In genomic region chr17:50060220-50060619, GRCm38 (mm10) we compare ENCODE assay signal across 25 mouse cellular contexts.
DNase-seq lines count a peak whose midpoint lies in the region; ATAC-seq lines count a peak whose summit lies in the region.
"Had no signal": no experiment of that assay in that cellular context is flagged by ENCODE, and none has a peak within 500 bp of the region (broad histone marks: within the 10 kb centered on the region; RNA-seq: fewer than 3 reads in every experiment).

No protein-coding gene starts in this region.

- H3K4me1 ChIP-seq in heart, embryonic 14.5 days (ENCODE audit: control insufficient read depth in 2 of 2, insufficient read depth in 2 of 2, low read length in 2 of 2): peaks cover 20 to 26% of the 10 kb centered on the region in 2 experiments
- no peaks in the 10 kb centered on the region for H3K4me1 ChIP-seq in limb, embryonic 13.5 days
- no peaks in the 10 kb centered on the region for H3K4me1 ChIP-seq in limb, embryonic 10.5 days
- H3K4me1 ChIP-seq: stomach, embryonic 15.5 days had no signal

- H3K9me3 ChIP-seq in heart, embryonic 14.5 days (ENCODE audit: control insufficient read depth, low read length): no peaks in the 10 kb centered on the region
- no peaks in the 10 kb centered on the region for H3K9me3 ChIP-seq in limb, embryonic 13.5 days
- no peaks in the 10 kb centered on the region for H3K9me3 ChIP-seq in limb, embryonic 10.5 days (replicated peaks)
- H3K9me3 ChIP-seq: neural tube, embryonic 15.5 days; stomach, embryonic 15.5 days had no signal

- no peaks in the 10 kb centered on the region for H3K27me3 ChIP-seq in heart, embryonic 14.5 days (ENCODE audit: control insufficient read depth, insufficient read depth, low read length)
- H3K27me3 ChIP-seq in limb, embryonic 13.5 days: no peaks in the 10 kb centered on the region
- H3K27me3 ChIP-seq in limb, embryonic 10.5 days (ENCODE audit: low read depth, poor library complexity, severe bottlenecking): no peaks in the 10 kb centered on the region
- H3K27me3 ChIP-seq: neural tube, embryonic 15.5 days; Patski; stomach, embryonic 15.5 days had no signal

- H3K36me3 ChIP-seq in heart, embryonic 14.5 days (ENCODE audit: control insufficient read depth, insufficient read depth, low read length): no peaks in the 10 kb centered on the region; the same call in 1 of the 2 replicates
- no peaks in the 10 kb centered on the region for H3K36me3 ChIP-seq in limb, embryonic 13.5 days
- no peaks in the 10 kb centered on the region for H3K36me3 ChIP-seq in limb, embryonic 10.5 days
- H3K36me3 ChIP-seq: neural tube, embryonic 15.5 days; stomach, embryonic 15.5 days had no signal

- DNase-seq in heart, adult 11 months: peak; percentile 95
- DNase-seq in heart, adult 8-10 months (ENCODE audit: low spot score): no peak
- no peak for DNase-seq in heart, postnatal 36 days
- DNase-seq in limb, embryonic 10.5 days (ENCODE audit: low spot score): no peak
- peak; percentile 63 to 74 for DNase-seq in heart, postnatal 10 days
- no peak for DNase-seq in spleen, postnatal 10 days (ENCODE audit: low spot score in 2 of 2)
- DNase-seq: adrenal gland, postnatal 10 days; cerebellum, adult 8-10 months; cerebellum, postnatal 25 days; gastrocnemius, postnatal 36 days; kidney, adult 9 months; layer of hippocampus, adult 9-11 months; midbrain, embryonic 14.5 days; retina, postnatal 1 day; right cerebral cortex, postnatal 14 days; thymus, postnatal 14 days had no signal

- peak overlapping the region; percentile 50 to 68; a peak in 2 of 4 replicates for H3K27ac ChIP-seq in heart, embryonic 14.5 days (replicated peaks in 1 of 2; ENCODE audit: control insufficient read depth in 1 of 2, insufficient read depth in 1 of 2, low read depth in 2 of 2, low read length in 2 of 2)
- H3K27ac ChIP-seq in limb, embryonic 13.5 days: no peak overlapping the region
- H3K27ac ChIP-seq in limb, embryonic 10.5 days: no peak overlapping the region
- H3K27ac ChIP-seq: hindbrain, embryonic 14.5 days; neural tube, embryonic 15.5 days; stomach, embryonic 15.5 days had no signal

- no peak overlapping the region for H3K4me2 ChIP-seq in heart, embryonic 14.5 days (ENCODE audit: low read length)
- H3K4me2 ChIP-seq in limb, embryonic 13.5 days (replicated peaks): no peak overlapping the region
- H3K4me2 ChIP-seq: hindbrain, embryonic 14.5 days; liver, embryonic 11.5 days; neural tube, embryonic 15.5 days; stomach, embryonic 15.5 days had no signal

- H3K9ac ChIP-seq in heart, embryonic 14.5 days (ENCODE audit: low read length): no peak overlapping the region
- no peak overlapping the region for H3K9ac ChIP-seq in limb, embryonic 13.5 days
- H3K9ac ChIP-seq: hindbrain, embryonic 14.5 days; neural tube, embryonic 15.5 days; stomach, embryonic 15.5 days had no signal

- 23% methylated on average over 2 of the region's 2 CpGs for WGBS in heart, embryonic 14.5 days
- WGBS in limb, embryonic 13.5 days: 68% methylated on average over 2 of the region's 2 CpGs
- WGBS in limb, embryonic 10.5 days: 77% methylated on average over 2 of the region's 2 CpGs

- intact Hi-C loops in heart, postnatal 36 days (cut with DNase I): loop anchor here (5.0 kb wide), 1 partner anchor 62 kb away; no protein-coding TSS in a partner anchor
- intact Hi-C loops in heart, postnatal 10 days (cut with DNase I): loop anchor here (5.0 kb wide), 1 partner anchor 62 kb away; no protein-coding TSS in a partner anchor

- H3K4me3 ChIP-seq in heart, embryonic 14.5 days (ENCODE audit: control insufficient read depth in 1 of 2, insufficient read depth in 1 of 2, low read depth in 1 of 2, low read length in 2 of 2): no peak overlapping the region
- no peak overlapping the region for H3K4me3 ChIP-seq in limb, embryonic 13.5 days
- no peak overlapping the region for H3K4me3 ChIP-seq in limb, embryonic 10.5 days
- H3K4me3 ChIP-seq: neural tube, embryonic 15.5 days; stomach, embryonic 15.5 days had no signal

- 0 out of 2 replicates have a peak, but pooled peaks have one; percentile 15 for ATAC-seq in heart, embryonic 14.5 days (ENCODE audit: insufficient number of reproducible peaks, insufficient read depth, low FRiP score, low read depth)
- ATAC-seq in limb, embryonic 13.5 days (ENCODE audit: low FRiP score, low read depth): 0 out of 2 replicates have a peak, but pooled peaks have one; percentile 54
- ATAC-seq: forebrain, embryonic 14.5 days; intestine, postnatal 0 days; Patski had no signal

Comparison
In these comparisons a context has a peak if more than half of its experiments do, and no peak if none do; other contexts are left out.
1. DNase-seq: peak in heart, adult 11 months (single experiment) and heart, postnatal 10 days (2 of 2); none in heart, adult 8-10 months (single experiment), heart, postnatal 36 days (0 of 2), limb, embryonic 10.5 days (single experiment) and spleen, postnatal 10 days (0 of 2).
2. H3K27ac ChIP-seq: peak in heart, embryonic 14.5 days (2 of 2); none in limb, embryonic 13.5 days (single experiment) and limb, embryonic 10.5 days (single experiment).